Mouse (Mus musculus): ENCODE data around the gene Casq2. TPM values are rescaled to one million over a fixed set of nuclear protein-coding genes. Genes with fewer than 3 reads are reported as not detected.

Gene Casq2
- polyA plus RNA-seq, 1 experiment from 2014 or later = 5.7 TPM

- no peaks in the 10 kb centered on the region for H3K27me3 ChIP-seq (replicated peaks; ENCODE audit: control insufficient read depth, insufficient read depth, low read length)
- no peaks in the 10 kb centered on the region; the same call in 1 of the 2 replicates for H3K36me3 ChIP-seq (ENCODE audit: control insufficient read depth, insufficient read depth)
- no peaks in the 10 kb centered on the region for H3K4me1 ChIP-seq (replicated peaks; ENCODE audit: control insufficient read depth, insufficient read depth, low read length)
- H3K27ac ChIP-seq (ENCODE audit: low read depth, low read length) = no peak overlapping the region
- ATAC-seq = no peak
- H3K4me3 ChIP-seq (ENCODE audit: low read depth, low read length) = no peak overlapping the region
- no peak overlapping the region for H3K4me2 ChIP-seq (replicated peaks; ENCODE audit: low read depth)
- 93% methylated on average over 9 of the region's 9 CpGs for WGBS
- no peak for TF ChIP-seq CTCF (IDR thresholded peaks at IDR 0.05; ENCODE audit: low read depth)
- no peak overlapping the region for H3K9ac ChIP-seq (ENCODE audit: low read depth, low read length)
- no peaks in the 10 kb centered on the region for H3K9me3 ChIP-seq (ENCODE audit: control insufficient read depth)
These were observed 45.6 kb downstream of the Casq2 start for GRCm38 (mm10) chr3:102131627-102132324.

- WGBS = 17% methylated on average over 10 of the region's 10 CpGs
- H3K36me3 ChIP-seq (ENCODE audit: control insufficient read depth, insufficient read depth) = no peaks in the 10 kb centered on the region; the same call in 1 of the 2 replicates
- no peaks in the 10 kb centered on the region for H3K27me3 ChIP-seq (replicated peaks; ENCODE audit: control insufficient read depth, insufficient read depth, low read length)
- ATAC-seq = peak; percentile 61
- no peaks in the 10 kb centered on the region for H3K4me1 ChIP-seq (replicated peaks; ENCODE audit: control insufficient read depth, insufficient read depth, low read length)
- no peak for TF ChIP-seq CTCF (IDR thresholded peaks at IDR 0.05; ENCODE audit: low read depth)
- no peak overlapping the region for H3K4me2 ChIP-seq (replicated peaks; ENCODE audit: low read depth)
- H3K27ac ChIP-seq (ENCODE audit: low read depth, low read length) = no peak overlapping the region
- H3K4me3 ChIP-seq (ENCODE audit: low read depth, low read length) = no peak overlapping the region
- no peak overlapping the region for H3K9ac ChIP-seq (ENCODE audit: low read depth, low read length)
- no peaks in the 10 kb centered on the region for H3K9me3 ChIP-seq (ENCODE audit: control insufficient read depth)
These were observed 49.3 kb downstream of the Casq2 start for GRCm38 (mm10) chr3:102135389-102136113.

- H3K4me1 ChIP-seq (replicated peaks; ENCODE audit: control insufficient read depth, insufficient read depth, low read length) = no peaks in the 10 kb centered on the region
- 81% methylated on average over 10 of the region's 10 CpGs for WGBS
- H3K4me2 ChIP-seq (replicated peaks; ENCODE audit: low read depth) = no peak overlapping the region
- ATAC-seq = no peak
- H3K9me3 ChIP-seq (ENCODE audit: control insufficient read depth) = no peaks in the 10 kb centered on the region
- TF ChIP-seq CTCF (IDR thresholded peaks at IDR 0.05; ENCODE audit: low read depth) = no peak
- H3K36me3 ChIP-seq (ENCODE audit: control insufficient read depth, insufficient read depth) = no peaks in the 10 kb centered on the region; the same call in 1 of the 2 replicates
- H3K9ac ChIP-seq (ENCODE audit: low read depth, low read length) = no peak overlapping the region
- no peaks in the 10 kb centered on the region for H3K27me3 ChIP-seq (replicated peaks; ENCODE audit: control insufficient read depth, insufficient read depth, low read length)
- H3K4me3 ChIP-seq (ENCODE audit: low read depth, low read length) = no peak overlapping the region
- H3K27ac ChIP-seq (ENCODE audit: low read depth, low read length) = no peak overlapping the region
These were observed 50.9 kb downstream of the Casq2 start for GRCm38 (mm10) chr3:102137158-102137557.

- 89% methylated on average over 6 of the region's 6 CpGs for WGBS
- ATAC-seq = no peak
- no peak for TF ChIP-seq CTCF (IDR thresholded peaks at IDR 0.05; ENCODE audit: low read depth)
- Histone ChIP-seq H3K36me3 (ENCODE audit: control insufficient read depth, insufficient read depth) (no peaks in the 10 kb centered on the region; the same call in 1 of the 2 replicates), H3K4me2 (replicated peaks; ENCODE audit: low read depth) (no peak overlapping the region), H3K9ac (ENCODE audit: low read depth, low read length) (no peak overlapping the region), H3K4me3 (ENCODE audit: low read depth, low read length) (no peak overlapping the region), H3K27me3 (replicated peaks; ENCODE audit: control insufficient read depth, insufficient read depth, low read length) (no peaks in the 10 kb centered on the region), H3K27ac (ENCODE audit: low read depth, low read length) (no peak overlapping the region), H3K4me1 (replicated peaks; ENCODE audit: control insufficient read depth, insufficient read depth, low read length) (no peaks in the 10 kb centered on the region), H3K9me3 (ENCODE audit: control insufficient read depth) (no peaks in the 10 kb centered on the region)
These were observed 52.7 kb downstream of the Casq2 start for GRCm38 (mm10) chr3:102138899-102139298.

- 74% methylated on average over 6 of the region's 6 CpGs for whole genome bisulfite sequencing
- Histone ChIP-seq H3K9ac (ENCODE audit: low read depth, low read length) (no peak overlapping the region), H3K4me3 (ENCODE audit: low read depth, low read length) (no peak overlapping the region), H3K27ac (ENCODE audit: low read depth, low read length) (no peak overlapping the region), H3K36me3 (ENCODE audit: control insufficient read depth, insufficient read depth) (no peaks in the 10 kb centered on the region; the same call in 1 of the 2 replicates), H3K27me3 (replicated peaks; ENCODE audit: control insufficient read depth, insufficient read depth, low read length) (no peaks in the 10 kb centered on the region), H3K9me3 (ENCODE audit: control insufficient read depth) (no peaks in the 10 kb centered on the region), H3K4me2 (replicated peaks; ENCODE audit: low read depth) (no peak overlapping the region), H3K4me1 (replicated peaks; ENCODE audit: control insufficient read depth, insufficient read depth, low read length) (no peaks in the 10 kb centered on the region)
- no peak for TF ChIP-seq CTCF (IDR thresholded peaks at IDR 0.05; ENCODE audit: low read depth)
- no peak for ATAC-seq
These were observed 54.4 kb downstream of the Casq2 start for GRCm38 (mm10) chr3:102140606-102141005.

- Histone ChIP-seq H3K27ac (ENCODE audit: low read depth, low read length) (no peak overlapping the region), H3K9me3 (ENCODE audit: control insufficient read depth) (no peaks in the 10 kb centered on the region), H3K4me2 (replicated peaks; ENCODE audit: low read depth) (no peak overlapping the region), H3K9ac (ENCODE audit: low read depth, low read length) (no peak overlapping the region), H3K36me3 (ENCODE audit: control insufficient read depth, insufficient read depth) (no peaks in the 10 kb centered on the region; the same call in 1 of the 2 replicates), H3K27me3 (replicated peaks; ENCODE audit: control insufficient read depth, insufficient read depth, low read length) (no peaks in the 10 kb centered on the region), H3K4me3 (ENCODE audit: low read depth, low read length) (no peak overlapping the region), H3K4me1 (replicated peaks; ENCODE audit: control insufficient read depth, insufficient read depth, low read length) (no peaks in the 10 kb centered on the region)
- 76% methylated on average over 2 of the region's 2 CpGs for WGBS
- TF ChIP-seq CTCF (IDR thresholded peaks at IDR 0.05; ENCODE audit: low read depth) = no peak
- ATAC-seq = no peak
These were observed 55.2 kb downstream of the Casq2 start for GRCm38 (mm10) chr3:102141451-102141850.

Data from intestine, postnatal 0 days (tissue).